Mouse (Mus musculus) liver, embryonic 15.5 days (tissue): ENCODE measurements around the gene Zfp773. TPM values are rescaled to one million over a fixed set of nuclear protein-coding genes. Genes with fewer than 3 reads are reported as not detected.

Experiments
- ATAC-seq: fragments of 200-750 bp; cut with Nextera tagmentation; 2 replicates; pipeline ENCODE4 v1.8.0; 2017; ENCODE audit warnings: moderate number of reproducible peaks, mild to moderate bottlenecking, moderate library complexity; ENCODE audit not compliant: insufficient read depth
- H3K27ac ChIP-seq: fragments of 300-500 bp; sonication (generic); replicated peaks from 2 replicates; pipeline ENCODE4 v1.5.1; 2015; ENCODE audit warnings: mild to moderate bottlenecking, inconsistent platforms
- H3K27me3 ChIP-seq: fragments of 300-500 bp; sonication (generic); 2 replicates; pipeline ENCODE4 v1.6.1; 2015; ENCODE audit warnings: mild to moderate bottlenecking, inconsistent platforms
- H3K36me3 ChIP-seq: fragments of 300-500 bp; sonication (generic); replicated peaks from 2 replicates; pipeline ENCODE4 v1.6.1; 2015; ENCODE audit warnings: moderate library complexity, mild to moderate bottlenecking, inconsistent platforms
- H3K4me1 ChIP-seq: fragments of 300-500 bp; sonication (generic); replicated peaks from 2 replicates; pipeline ENCODE4 v1.6.1; 2015; ENCODE audit warnings: inconsistent platforms
- H3K4me2 ChIP-seq: fragments of 300-500 bp; sonication (generic); 2 replicates; pipeline ENCODE4 v1.6.1; 2015; ENCODE audit warnings: moderate library complexity, mild to moderate bottlenecking, inconsistent platforms
- H3K4me3 ChIP-seq: fragments of 300-500 bp; sonication (generic); replicated peaks from 2 replicates; pipeline ENCODE4 v1.5.1; 2015; ENCODE audit warnings: mild to moderate bottlenecking, inconsistent platforms
- H3K9ac ChIP-seq: fragments of 300-500 bp; sonication (generic); 2 replicates; pipeline ENCODE4 v1.6.1; 2015; ENCODE audit warnings: moderate library complexity, mild to moderate bottlenecking, inconsistent platforms
- H3K9me3 ChIP-seq: fragments of 300-500 bp; sonication (generic); replicated peaks from 2 replicates; pipeline ENCODE4 v1.6.1; 2016; ENCODE audit warnings: inconsistent platforms
- WGBS: fragments of 180-500 bp; shearing (Covaris S2); methylation state at CpG from one replicate; pipeline ENCODE4 v1.1.7; 2015; ENCODE audit warnings: mixed read lengths; ENCODE audit not compliant: insufficient replicate concordance; 5-methylcytosine and 5-hydroxymethylcytosine counted together
- polyA plus RNA-seq: library from polyadenylated mRNA; unstranded; fragments of >200 nt; fragmentation: Nextera tagmentation; extraction: Ambion mirVana; gene quantifications from 2 replicates; pipeline ENCODE4 v1.2.1, GENCODE M21; 2015

Zfp773 gene
- polyA plus RNA-seq, 1 experiment from 2014 or later, result 0.20 TPM

GRCm38 (mm10) chr7:7108501-7108900 lies 28.1 kb downstream of the Zfp773 start:
- Histone ChIP-seq H3K36me3 (no peaks in the 10 kb centered on the region), H3K9me3 (no peaks in the 10 kb centered on the region), H3K4me1 (no peaks in the 10 kb centered on the region), H3K4me2 (no peak overlapping the region), H3K27ac (no peak overlapping the region), H3K9ac (no peak overlapping the region), H3K4me3 (no peak overlapping the region), H3K27me3 (no peaks in the 10 kb centered on the region)
- no peak for ATAC-seq
- WGBS, result 84% methylated on average over 7 of the region's 7 CpGs

Other genes starting within 250 kb of the Zfp773 start
- gene Aurkc, start 141.5 kb downstream of the Zfp773 start, polyA plus RNA-seq, result not detected in 2 replicates
- gene Zfp954, start 15.3 kb downstream of the Zfp773 start, polyA plus RNA-seq, result 3.5 and 4.7 TPM in 2 replicates
- 0.36 and 0.47 TPM in 2 replicates for gene Zfp418, start 34.6 kb upstream of the Zfp773 start, polyA plus RNA-seq
- gene Zfp772, start 73.2 kb upstream of the Zfp773 start, polyA plus RNA-seq, result 0.97 and 1.2 TPM in 2 replicates
- not detected in 2 replicates for gene Vmn2r29, start 110.6 kb upstream of the Zfp773 start, polyA plus RNA-seq
- gene Gm45844, start 141.5 kb upstream of the Zfp773 start, polyA plus RNA-seq, result 0.16 and 0.25 TPM in 2 replicates
- gene Clcn4, start 164.1 kb upstream of the Zfp773 start, polyA plus RNA-seq, result 14.3 and 14.9 TPM in 2 replicates
- gene Vmn2r30, start 200.9 kb upstream of the Zfp773 start, polyA plus RNA-seq, result not detected in 2 replicates
- gene Gm45783, start 237.8 kb upstream of the Zfp773 start, polyA plus RNA-seq, result not detected in 2 replicates